Mouse (Mus musculus): Measurements from ENCODE around the gene Cbr3. TPM values are rescaled to one million over a fixed set of nuclear protein-coding genes. Genes with fewer than 3 reads are reported as not detected.
A peak's percentile ranks its signal among the peaks of the same experiment; 100 is the strongest.
"Not testable (repeated sequence)": the region's sequence is repeated elsewhere in the genome, so short reads cannot be mapped to it uniquely, and the experiment has no call there.

The Cbr3 gene
- polyA plus RNA-seq, 1 experiment from 2014 or later = 0.65 TPM

DNA sequence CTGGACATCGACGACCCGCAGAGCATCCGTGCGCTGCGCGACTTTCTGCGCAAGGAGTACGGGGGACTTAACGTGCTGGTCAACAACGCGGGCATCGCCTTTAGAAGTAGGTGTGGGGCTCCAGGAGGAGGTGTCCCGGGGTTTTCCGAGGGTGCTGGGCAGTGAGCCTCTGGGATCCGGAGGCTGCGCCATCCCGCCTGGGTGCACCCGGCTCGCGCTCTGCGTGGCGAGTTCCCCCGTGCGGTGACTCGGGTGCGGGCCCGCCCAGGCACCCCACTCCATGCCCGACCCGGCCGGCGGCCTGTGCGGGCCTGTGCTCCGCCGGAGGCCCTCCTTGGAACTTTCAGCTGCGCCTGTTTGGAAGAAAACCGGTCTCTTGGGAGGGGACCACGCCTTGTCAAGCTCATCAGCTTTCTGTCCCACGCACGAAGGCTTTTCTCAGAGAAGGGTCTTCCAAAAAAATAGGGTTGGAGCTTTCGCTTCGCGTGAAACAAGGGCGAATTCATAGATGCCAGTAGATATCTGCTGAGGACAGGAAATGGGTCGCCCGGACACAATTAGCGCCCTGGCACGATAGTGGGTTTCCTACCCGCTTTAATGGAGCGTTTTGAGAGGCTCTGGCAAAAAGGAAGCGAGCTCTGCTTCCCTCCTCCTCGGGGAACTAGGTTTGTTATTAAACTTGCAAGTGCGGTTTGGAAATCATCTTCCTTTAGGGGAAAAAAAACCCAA lies 657 bp downstream of the Cbr3 start:
- WGBS = under 1% methylated on average over 53 of the region's 53 CpGs
- ATAC-seq (ENCODE audit: low FRiP score, low read depth) = 0 out of 2 replicates have a peak, but pooled peaks have one; percentile 44
- no peaks in the 10 kb centered on the region for H3K36me3 ChIP-seq
- peak overlapping the region; percentile 45 for H3K4me3 ChIP-seq
- peaks cover 13% of the 10 kb centered on the region for H3K4me1 ChIP-seq
- peak overlapping the region; percentile 46; the same call in 1 of the 2 replicates for H3K9ac ChIP-seq (replicated peaks)
- H3K4me2 ChIP-seq (replicated peaks) = peak overlapping the region; percentile 74
- no peak overlapping the region for H3K27ac ChIP-seq (replicated peaks)
- H3K9me3 ChIP-seq = no peaks in the 10 kb centered on the region
- H3K27me3 ChIP-seq = peaks cover 56% of the 10 kb centered on the region

DNA sequence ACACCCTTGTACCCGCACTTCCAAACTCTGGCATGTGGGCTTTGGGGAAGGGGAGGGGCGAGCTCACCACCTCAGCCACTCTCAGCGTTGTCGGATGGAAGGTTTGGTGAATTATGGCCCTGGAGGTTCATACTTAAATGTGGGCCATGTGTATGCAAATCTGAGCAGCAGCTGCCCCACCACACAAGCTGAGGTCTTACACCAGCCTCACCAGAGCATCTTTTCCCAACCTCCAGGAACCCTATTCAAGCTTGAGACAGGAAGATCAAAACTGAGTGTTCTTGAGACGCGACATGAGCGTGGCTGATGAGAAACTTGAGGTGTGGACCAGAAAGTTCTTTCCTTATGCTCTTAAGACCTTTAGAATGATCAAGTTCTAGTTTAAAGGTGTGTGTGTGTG lies 1.4 kb downstream of the Cbr3 start:
- peaks cover 13% of the 10 kb centered on the region for H3K4me1 ChIP-seq
- no peak overlapping the region for H3K9ac ChIP-seq (replicated peaks)
- H3K4me2 ChIP-seq (replicated peaks) = no peak overlapping the region
- 33% methylated on average over 7 of the region's 7 CpGs for WGBS
- no peaks in the 10 kb centered on the region for H3K36me3 ChIP-seq
- no peaks in the 10 kb centered on the region for H3K9me3 ChIP-seq
- ATAC-seq (ENCODE audit: low FRiP score, low read depth) = no peak
- peaks cover 56% of the 10 kb centered on the region for H3K27me3 ChIP-seq
- no peak overlapping the region for H3K27ac ChIP-seq (replicated peaks)
- no peak overlapping the region for H3K4me3 ChIP-seq

DNA sequence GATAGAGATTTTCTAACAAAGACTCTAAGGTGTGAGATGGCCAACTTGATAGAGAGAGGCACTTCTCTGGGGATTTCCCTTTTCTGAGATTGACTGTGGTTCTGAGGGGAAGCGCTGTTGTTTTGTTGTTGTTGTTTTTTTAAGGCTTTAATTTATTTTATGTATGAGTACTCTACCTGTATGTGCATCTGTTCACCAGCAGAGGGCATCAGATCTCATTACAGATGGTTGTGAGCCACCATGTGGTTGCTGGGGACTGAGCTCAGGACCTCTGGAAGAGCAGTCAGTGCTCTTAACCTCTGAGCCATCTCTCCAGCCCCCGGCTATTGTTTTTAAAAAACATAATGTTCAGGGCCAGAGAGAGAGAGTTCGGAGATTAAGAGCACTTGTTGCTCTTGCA lies 2.8 kb downstream of the Cbr3 start:
- 95% methylated on average over 3 of the region's 3 CpGs for WGBS
- ATAC-seq (ENCODE audit: low FRiP score, low read depth); H3K36me3 ChIP-seq; H3K9ac ChIP-seq (replicated peaks); H3K9me3 ChIP-seq; H3K27ac ChIP-seq (replicated peaks); H3K4me2 ChIP-seq (replicated peaks); H3K4me3 ChIP-seq: not testable (repeated sequence)
- peaks cover 51% of the 10 kb centered on the region for H3K27me3 ChIP-seq
- H3K4me1 ChIP-seq = peaks cover 13% of the 10 kb centered on the region

DNA sequence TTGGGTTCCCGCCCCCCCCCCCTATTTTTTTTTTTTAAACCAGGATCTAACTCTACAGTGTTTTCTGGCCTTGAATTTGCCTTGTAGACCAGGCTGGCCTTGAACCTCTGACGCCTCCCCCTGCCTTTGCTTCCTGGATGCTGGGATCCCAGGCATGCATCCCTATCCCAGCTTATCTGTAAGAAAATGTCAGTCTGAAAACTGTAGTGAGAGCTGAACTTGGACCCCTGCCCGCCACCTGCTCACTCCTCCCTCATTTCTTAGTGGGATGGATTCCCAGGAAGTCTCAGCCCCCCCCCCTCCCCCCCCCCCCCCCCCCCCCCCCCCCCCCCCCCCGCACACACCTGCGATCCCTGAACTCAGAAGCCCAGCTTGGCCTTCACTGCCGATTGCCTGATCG lies 3.4 kb downstream of the Cbr3 start:
- Histone ChIP-seq H3K4me1 (peaks cover 13% of the 10 kb centered on the region), H3K9me3 (no peaks in the 10 kb centered on the region), H3K27me3 (peaks cover 48% of the 10 kb centered on the region), H3K9ac (replicated peaks) (no peak overlapping the region), H3K4me3 (no peak overlapping the region), H3K4me2 (replicated peaks) (no peak overlapping the region), H3K27ac (replicated peaks) (no peak overlapping the region), H3K36me3 (no peaks in the 10 kb centered on the region)
- 90% methylated on average over 5 of the region's 7 CpGs for WGBS
- ATAC-seq (ENCODE audit: low FRiP score, low read depth) = no peak

DNA sequence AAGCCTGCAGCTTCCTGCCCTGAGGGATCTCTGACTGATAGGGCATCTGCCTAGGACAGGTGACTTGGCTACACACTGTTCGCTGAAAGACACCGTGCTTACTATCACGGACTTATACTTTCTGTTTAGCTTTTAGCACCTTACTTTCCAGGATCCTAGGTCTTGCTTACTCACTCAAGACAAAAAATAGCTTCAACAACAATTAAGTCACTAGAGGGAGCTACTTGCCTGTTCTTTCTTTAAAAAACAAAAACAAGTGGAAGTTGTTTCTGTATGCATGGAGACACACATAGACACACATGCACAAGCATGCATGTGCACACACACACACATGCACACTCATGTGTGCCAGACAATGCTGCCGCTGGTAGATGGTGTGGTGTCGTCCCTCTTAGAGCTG lies 3.9 kb downstream of the Cbr3 start:
- Histone ChIP-seq H3K27me3 (peaks cover 43% of the 10 kb centered on the region), H3K4me1 (peaks cover 13% of the 10 kb centered on the region), H3K36me3 (no peaks in the 10 kb centered on the region), H3K27ac (replicated peaks) (no peak overlapping the region), H3K4me3 (no peak overlapping the region), H3K4me2 (replicated peaks) (no peak overlapping the region), H3K9me3 (no peaks in the 10 kb centered on the region), H3K9ac (replicated peaks) (no peak overlapping the region)
- ATAC-seq (ENCODE audit: low FRiP score, low read depth) = no peak
- 47% methylated on average over 5 of the region's 5 CpGs for WGBS

DNA sequence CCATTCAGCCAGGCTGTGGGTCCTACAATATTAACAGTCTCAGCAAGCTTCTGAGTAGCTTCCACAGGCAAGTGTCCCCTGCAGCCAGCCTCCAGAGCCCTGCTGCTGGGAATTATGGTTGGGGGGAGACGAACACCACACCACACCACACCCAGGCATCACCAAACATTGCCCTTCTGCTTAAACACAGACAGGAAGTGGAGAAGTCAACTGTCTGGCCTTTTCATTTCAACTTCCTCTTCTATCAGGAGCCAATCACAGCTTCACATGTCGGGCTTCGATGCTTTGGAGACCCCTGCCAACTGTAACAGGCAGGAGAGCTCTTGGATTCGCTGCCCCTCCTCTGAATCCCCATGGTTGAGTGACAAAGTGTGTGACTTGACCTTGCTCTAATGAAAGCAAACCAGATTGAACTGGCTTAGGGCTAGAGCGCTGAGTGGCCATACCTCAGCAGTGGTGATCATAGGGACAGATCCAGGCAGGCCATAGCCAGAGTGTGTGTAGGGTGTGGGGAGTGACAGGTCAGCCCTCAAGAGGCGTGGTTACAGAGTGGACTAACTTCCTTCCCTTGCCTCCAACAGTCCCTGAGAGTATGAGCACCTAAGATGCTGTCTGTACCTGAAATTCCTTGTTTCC lies 8.3 kb downstream of the Cbr3 start:
- WGBS = 88% methylated on average over 6 of the region's 6 CpGs

DNA sequence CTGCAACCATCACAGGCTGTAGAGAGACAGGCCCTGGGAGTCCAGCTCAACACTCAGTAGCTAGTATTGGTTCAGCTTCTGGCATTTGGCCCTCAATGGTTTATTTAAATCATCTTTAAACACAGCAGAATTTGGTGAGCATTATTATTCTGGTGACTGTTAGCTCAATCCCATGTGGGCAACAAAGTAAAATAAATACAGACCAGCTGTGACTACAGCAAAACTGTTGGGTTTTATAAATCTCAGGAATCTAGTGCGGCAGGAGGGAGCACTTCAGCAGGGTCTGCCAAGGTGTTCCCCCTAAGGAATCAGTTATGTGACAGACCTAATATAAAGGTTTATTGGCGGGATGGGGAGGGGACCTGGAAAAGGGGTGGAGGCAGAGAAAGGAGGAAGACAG lies 9.7 kb downstream of the Cbr3 start:
- no peak overlapping the region for H3K27ac ChIP-seq (replicated peaks)
- H3K9me3 ChIP-seq = no peaks in the 10 kb centered on the region
- no peak overlapping the region for H3K4me2 ChIP-seq (replicated peaks)
- 0 out of 2 replicates have a peak, but pooled peaks cover 4% of the 10 kb centered on the region for H3K27me3 ChIP-seq
- H3K4me1 ChIP-seq = no peaks in the 10 kb centered on the region
- ATAC-seq (ENCODE audit: low FRiP score, low read depth) = no peak
- no peaks in the 10 kb centered on the region for H3K36me3 ChIP-seq
- 66% methylated on average over 2 of the region's 2 CpGs for WGBS
- no peak overlapping the region for H3K4me3 ChIP-seq
- H3K9ac ChIP-seq (replicated peaks) = no peak overlapping the region

More for the DNA sequence above, 8.3 kb downstream of the Cbr3 start:
- Histone ChIP-seq H3K36me3 (no peaks in the 10 kb centered on the region), H3K4me2 (replicated peaks) (no peak overlapping the region), H3K9me3 (no peaks in the 10 kb centered on the region), H3K4me1 (no peaks in the 10 kb centered on the region), H3K27ac (replicated peaks) (no peak overlapping the region), H3K27me3 (0 out of 2 replicates have a peak, but pooled peaks cover 4% of the 10 kb centered on the region), H3K9ac (replicated peaks) (no peak overlapping the region), H3K4me3 (no peak overlapping the region)
- no peak for ATAC-seq (ENCODE audit: low FRiP score, low read depth)

DNA sequence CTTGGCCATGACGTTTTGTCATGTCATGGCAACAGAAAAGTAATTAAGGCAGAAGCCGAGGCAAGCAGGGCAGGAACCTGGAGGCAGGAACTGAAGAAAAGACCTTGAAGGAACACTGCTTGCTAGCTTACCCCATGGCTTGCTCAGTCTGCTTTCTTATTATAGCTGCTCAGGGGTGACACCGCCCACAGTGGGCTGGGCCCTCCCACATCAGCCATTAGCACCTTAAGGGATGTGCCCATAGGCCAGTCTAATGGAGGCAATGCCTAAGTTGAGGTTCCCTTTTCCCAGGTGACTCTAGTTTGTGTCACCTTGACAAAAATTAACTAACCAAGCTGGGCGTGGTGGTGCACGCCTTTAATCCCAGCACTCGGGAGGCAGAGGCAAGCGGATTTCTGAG lies 24.1 kb downstream of the Cbr3 start:
- Histone ChIP-seq H3K36me3 (no peaks in the 10 kb centered on the region), H3K27ac (replicated peaks) (no peak overlapping the region), H3K27me3 (peaks cover 9% of the 10 kb centered on the region), H3K4me2 (replicated peaks) (no peak overlapping the region), H3K4me3 (no peak overlapping the region), H3K4me1 (no peaks in the 10 kb centered on the region), H3K9me3 (no peaks in the 10 kb centered on the region), H3K9ac (replicated peaks) (no peak overlapping the region)
- no peak for ATAC-seq (ENCODE audit: low FRiP score, low read depth)
- WGBS = 90% methylated on average over 7 of the region's 7 CpGs

DNA sequence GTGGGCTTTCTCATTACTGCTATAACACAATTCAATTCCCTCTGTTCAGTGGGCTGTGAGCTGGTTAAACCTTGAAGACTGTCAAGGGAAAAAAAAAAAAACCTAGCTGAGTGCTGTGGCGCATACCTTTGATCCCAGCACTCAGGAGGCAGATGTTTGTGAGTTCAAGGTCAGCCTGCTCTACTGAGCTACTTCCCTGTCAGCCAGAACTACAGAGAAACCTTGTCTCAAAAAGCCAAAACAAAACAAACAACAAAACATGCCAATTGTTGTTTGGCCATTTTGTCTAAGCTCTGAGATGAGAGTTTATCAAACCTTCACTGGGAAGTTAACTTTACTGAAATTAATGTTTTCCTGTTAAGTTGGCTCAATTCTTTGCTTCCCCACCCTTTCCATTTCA lies 26.2 kb downstream of the Cbr3 start:
- Histone ChIP-seq H3K4me2 (replicated peaks) (no peak overlapping the region), H3K4me1 (peaks cover 11% of the 10 kb centered on the region), H3K27ac (replicated peaks) (no peak overlapping the region), H3K9me3 (no peaks in the 10 kb centered on the region), H3K36me3 (no peaks in the 10 kb centered on the region), H3K27me3 (peaks cover 23% of the 10 kb centered on the region), H3K4me3 (no peak overlapping the region), H3K9ac (replicated peaks) (no peak overlapping the region)
- WGBS = 67% methylated on average over 1 of the region's 1 CpGs
- ATAC-seq (ENCODE audit: low FRiP score, low read depth) = no peak

DNA sequence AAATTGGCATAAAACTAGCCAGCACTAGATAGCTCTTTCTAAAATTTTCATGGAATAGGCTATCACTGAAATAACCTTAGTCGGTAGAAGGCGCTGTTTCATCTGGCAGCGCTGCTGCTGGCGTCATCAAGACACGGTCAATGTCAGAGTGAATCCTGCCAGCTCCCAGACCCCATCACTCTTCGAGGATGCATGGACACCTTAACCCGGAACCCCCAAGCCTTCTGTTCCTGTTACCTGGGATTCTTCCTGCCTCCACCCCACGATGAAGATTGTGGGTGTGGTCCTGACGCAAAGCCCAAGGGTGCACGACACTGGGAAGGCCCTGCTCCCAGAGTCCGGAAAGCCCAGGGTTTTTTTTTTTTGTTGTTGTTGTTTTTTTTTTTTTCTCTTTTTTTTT lies 27.9 kb downstream of the Cbr3 start:
- H3K27me3 ChIP-seq = peaks cover 23% of the 10 kb centered on the region
- 0% methylated on average over 11 of the region's 11 CpGs for WGBS
- H3K9me3 ChIP-seq = no peaks in the 10 kb centered on the region
- peak overlapping the region; percentile 92 for H3K4me2 ChIP-seq (replicated peaks)
- H3K27ac ChIP-seq (replicated peaks) = 0 out of 2 replicates have a peak overlapping the region, but pooled peaks have one; percentile 54
- H3K4me1 ChIP-seq = peaks cover 17% of the 10 kb centered on the region
- ATAC-seq (ENCODE audit: low FRiP score, low read depth) = peak; percentile 50
- H3K4me3 ChIP-seq = peak overlapping the region; percentile 77
- H3K36me3 ChIP-seq = no peaks in the 10 kb centered on the region
- no peak overlapping the region for H3K9ac ChIP-seq (replicated peaks)

DNA sequence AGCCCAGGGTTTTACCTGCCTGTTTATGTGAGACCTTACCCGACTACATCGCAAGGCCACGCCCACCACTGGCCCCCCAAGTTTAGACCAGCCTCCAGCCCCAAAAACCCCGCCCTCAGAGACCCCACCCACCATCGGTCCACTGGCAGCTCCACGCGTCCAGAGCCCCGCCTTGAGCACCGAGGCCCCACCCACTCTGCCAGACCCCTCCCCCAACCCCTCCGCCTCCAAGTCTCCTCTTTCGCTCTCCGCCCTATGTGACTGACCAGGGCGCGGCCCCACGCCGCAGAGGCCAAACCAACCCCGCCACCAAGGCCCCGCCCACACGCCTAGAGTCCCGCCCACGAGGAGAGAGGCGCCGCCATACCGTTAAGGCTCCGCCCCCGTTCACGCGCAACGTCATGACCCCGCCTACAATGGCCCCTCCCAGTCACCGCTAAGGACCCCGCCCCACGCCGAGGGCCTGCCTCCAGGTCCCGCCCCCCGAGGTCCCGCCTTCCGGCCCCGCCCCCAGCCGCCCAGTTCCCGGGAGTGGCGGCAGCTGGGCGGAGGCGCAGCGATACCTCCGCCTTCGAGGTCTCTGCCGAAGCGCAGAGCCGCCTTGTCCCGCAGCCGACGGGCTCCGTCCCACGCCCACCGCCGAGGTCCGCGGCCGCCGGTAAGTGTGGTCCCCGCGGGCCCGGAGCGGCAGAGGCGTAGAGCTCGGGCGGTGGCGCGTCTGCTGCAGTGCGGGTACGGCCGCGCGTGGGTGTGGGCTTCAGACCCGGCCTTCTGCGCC lies 28.6 kb downstream of the Cbr3 start, which contains the start of gene Dop1b:
TSS of gene Dop1b (plus strand) at position 494 of the 778 bp plus-strand sequence.
- Histone ChIP-seq H3K27ac (replicated peaks) (peak within 1 kb of the TSS; percentile 69), H3K4me2 (replicated peaks) (peak within 1 kb of the TSS; percentile 92), H3K9me3 (no peaks in the 10 kb centered on the region), H3K4me3 (peak within 1 kb of the TSS; percentile 77), H3K4me1 (peaks cover 17% of the 10 kb centered on the region), H3K36me3 (no peaks in the 10 kb centered on the region), H3K9ac (replicated peaks) (peak within 1 kb of the TSS; percentile 86), H3K27me3 (peaks cover 23% of the 10 kb centered on the region)
- under 1% methylated on average over 56 of the region's 77 CpGs for WGBS
- peak; percentile 91 for ATAC-seq (ENCODE audit: low FRiP score, low read depth)

Data from midbrain, embryonic 12.5 days (tissue).